Mouse (Mus musculus) MEL (cell line): Measurements from ENCODE around the gene Ccdc144b.

Source experiments
- CTCF ChIP-seq, 3 experiments: IDR thresholded peaks in 2 of 3; conservative IDR thresholded peaks in 1 of 3; 2 replicates each; pipeline ENCODE4 v1.5.1; 2011 to 2012; ENCODE audit warnings: low read length in 3 of 3, low read depth in 2 of 3, mild to moderate bottlenecking in 2 of 3, improper control_type of control experiment in 1 of 3, inconsistent platforms in 1 of 3, mixed read lengths in 1 of 3, moderate library complexity in 1 of 3; ENCODE audit not compliant: control insufficient read depth in 1 of 3, insufficient read depth in 1 of 3, poor library complexity in 1 of 3, severe bottlenecking in 1 of 3
- EP300 ChIP-seq, 2 experiments: IDR thresholded peaks; 2 replicates each; pipeline ENCODE4 v1.6.1; 2011; ENCODE audit warnings: improper control_type of control experiment in 2 of 2, low read length in 2 of 2, low read depth in 1 of 2, mild to moderate bottlenecking in 1 of 2
- GATA1 ChIP-seq: IDR thresholded peaks from 2 replicates; pipeline ENCODE4 v1.6.1; 2011; ENCODE audit warnings: low read depth, low read length, improper control_type of control experiment
- JUND ChIP-seq: IDR thresholded peaks from 2 replicates; pipeline ENCODE4 v1.6.1; 2011; ENCODE audit warnings: low read depth, mild to moderate bottlenecking, improper control_type of control experiment, low read length
- MXI1 ChIP-seq: IDR thresholded peaks from 2 replicates; pipeline ENCODE4 v1.6.1; 2011; ENCODE audit warnings: mild to moderate bottlenecking, low read depth, low read length, improper control_type of control experiment
- POLR2A ChIP-seq, 2 experiments: IDR thresholded peaks; 2 replicates each; pipeline ENCODE4 v1.6.1; 2011 to 2012; ENCODE audit warnings: low read length in 2 of 2, mild to moderate bottlenecking in 2 of 2, control low read depth in 1 of 2, improper control_type of control experiment in 1 of 2, low read depth in 1 of 2, moderate library complexity in 1 of 2; ENCODE audit not compliant: control insufficient read depth in 1 of 2, insufficient read depth in 1 of 2, poor library complexity in 1 of 2
- RCOR1 ChIP-seq: IDR thresholded peaks from 2 replicates; pipeline ENCODE4 v1.6.1; 2012; ENCODE audit warnings: low read depth, mild to moderate bottlenecking, inconsistent platforms, low read length, improper control_type of control experiment
- SIN3A ChIP-seq: IDR thresholded peaks from 2 replicates; pipeline ENCODE4 v1.6.1; 2012; ENCODE audit warnings: low read length, improper control_type of control experiment, inconsistent platforms
- SMC3 ChIP-seq: IDR thresholded peaks from 2 replicates; pipeline ENCODE4 v1.6.1; 2011; ENCODE audit warnings: low read depth, low read length, improper control_type of control experiment
- USF2 ChIP-seq, 2 experiments: IDR thresholded peaks; 2 replicates each; pipeline ENCODE4 v1.6.1; 2011 to 2012; ENCODE audit warnings: improper control_type of control experiment in 2 of 2, low read length in 2 of 2, borderline replicate concordance in 1 of 2, inconsistent platforms in 1 of 2, low read depth in 1 of 2, mild to moderate bottlenecking in 1 of 2; ENCODE audit not compliant: insufficient read depth in 1 of 2

- TF ChIP-seq CTCF (IDR thresholded peaks at IDR 0.05 in 2 of 3, conservative IDR thresholded peaks at IDR 0.05 in 1 of 3; ENCODE audit: control insufficient read depth in 1 of 3, insufficient read depth in 1 of 3, low read depth in 2 of 3, low read length in 3 of 3, poor library complexity in 1 of 3, severe bottlenecking in 1 of 3) (no peak), EP300 (IDR thresholded peaks at IDR 0.05; ENCODE audit: low read depth in 1 of 2, low read length in 2 of 2) (no peak), SMC3 (no peak), GATA1 (no peak), POLR2A (IDR thresholded peaks at IDR 0.05; ENCODE audit: control insufficient read depth in 1 of 2, insufficient read depth in 1 of 2, low read depth in 1 of 2, low read length in 2 of 2, poor library complexity in 1 of 2) (no peak), USF2 (IDR thresholded peaks at IDR 0.05; ENCODE audit: borderline replicate concordance in 1 of 2, insufficient read depth in 1 of 2, low read depth in 1 of 2, low read length in 2 of 2) (no peak), MXI1 (no peak), RCOR1 (no peak), SIN3A (no peak), JUND (no peak)
Measured at GRCm38 (mm10) chr3:36067731-36068130, 14.4 kb upstream of the Ccdc144b start.
